Mouse (Mus musculus) intestine, embryonic 15.5 days (tissue): ENCODE results near the gene Ptrh2. TPM values are rescaled to one million over a fixed set of nuclear protein-coding genes. Genes with fewer than 3 reads are reported as not detected.

Experiments
- ATAC-seq: fragments of 200-750 bp; cut with Nextera tagmentation; 2 replicates; pipeline ENCODE4 v1.8.0; 2017; ENCODE audit warnings: moderate TSS enrichment, moderate library complexity
- H3K27ac ChIP-seq: fragments of 300-500 bp; sonication (generic); 2 replicates; pipeline ENCODE4 v1.5.1; 2015; ENCODE audit warnings: mild to moderate bottlenecking, inconsistent platforms
- H3K27me3 ChIP-seq: fragments of 300-500 bp; sonication (generic); replicated peaks from 2 replicates; pipeline ENCODE4 v1.6.1; 2015; ENCODE audit warnings: inconsistent platforms
- H3K36me3 ChIP-seq: fragments of 300-500 bp; sonication (generic); 2 replicates; pipeline ENCODE4 v1.6.1; 2015; ENCODE audit warnings: inconsistent platforms
- H3K4me1 ChIP-seq: fragments of 300-500 bp; sonication (generic); replicated peaks from 2 replicates; pipeline ENCODE4 v1.6.1; 2015; ENCODE audit warnings: inconsistent platforms
- H3K4me2 ChIP-seq: fragments of 300-500 bp; sonication (generic); replicated peaks from 2 replicates; pipeline ENCODE4 v1.6.1; 2015; ENCODE audit warnings: mild to moderate bottlenecking, inconsistent platforms
- H3K4me3 ChIP-seq: fragments of 300-500 bp; sonication (generic); replicated peaks from 2 replicates; pipeline ENCODE4 v1.5.1; 2015; ENCODE audit warnings: inconsistent platforms
- H3K9ac ChIP-seq: fragments of 300-500 bp; sonication (generic); 2 replicates; pipeline ENCODE4 v1.6.1; 2015; ENCODE audit warnings: inconsistent platforms
- H3K9me3 ChIP-seq: fragments of 300-500 bp; sonication (generic); 2 replicates; pipeline ENCODE4 v1.6.1; 2016; ENCODE audit warnings: inconsistent platforms
- WGBS: fragments of 180-500 bp; shearing (Covaris S2); methylation state at CpG from one replicate; pipeline ENCODE4 v1.1.7; 2015; 5-methylcytosine and 5-hydroxymethylcytosine counted together
- polyA plus RNA-seq: library from polyadenylated mRNA; unstranded; fragments of >200 nt; fragmentation: Nextera tagmentation; extraction: Ambion mirVana; gene quantifications from 2 replicates; pipeline ENCODE4 v1.2.1, GENCODE M21; 2015

The Ptrh2 gene
- polyA plus RNA-seq, 1 experiment from 2014 or later: 33.1 TPM

- no peak for ATAC-seq
- H3K4me1 ChIP-seq: no peaks in the 10 kb centered on the region
- no peak overlapping the region for H3K4me3 ChIP-seq
- H3K36me3 ChIP-seq: peaks cover 43% of the 10 kb centered on the region
- 95% methylated on average over 4 of the region's 4 CpGs for WGBS
- no peak overlapping the region for H3K9ac ChIP-seq
- no peaks in the 10 kb centered on the region for H3K9me3 ChIP-seq
- no peak overlapping the region for H3K4me2 ChIP-seq
- no peak overlapping the region for H3K27ac ChIP-seq
- no peaks in the 10 kb centered on the region for H3K27me3 ChIP-seq
Observed at GRCm38 (mm10) chr11:86701151-86701550, 17.4 kb downstream of the Ptrh2 start.

- H3K36me3 ChIP-seq: peaks cover 13% of the 10 kb centered on the region
- H3K9ac ChIP-seq: no peak overlapping the region
- no peak overlapping the region for H3K4me2 ChIP-seq
- H3K27me3 ChIP-seq: no peaks in the 10 kb centered on the region
- H3K4me1 ChIP-seq: no peaks in the 10 kb centered on the region
- no peak overlapping the region for H3K4me3 ChIP-seq
- no peak overlapping the region for H3K27ac ChIP-seq
- ATAC-seq: no peak
- H3K9me3 ChIP-seq: no peaks in the 10 kb centered on the region
Observed at GRCm38 (mm10) chr11:86714606-86715005, 30.8 kb downstream of the Ptrh2 start.

- H3K4me3 ChIP-seq: no peak overlapping the region
- no peak overlapping the region for H3K9ac ChIP-seq
- no peak for ATAC-seq
- no peak overlapping the region for H3K4me2 ChIP-seq
- H3K9me3 ChIP-seq: no peaks in the 10 kb centered on the region
- peaks cover 17% of the 10 kb centered on the region for H3K36me3 ChIP-seq
- no peak overlapping the region for H3K27ac ChIP-seq
- H3K27me3 ChIP-seq: no peaks in the 10 kb centered on the region
- H3K4me1 ChIP-seq: no peaks in the 10 kb centered on the region
- 86% methylated on average over 6 of the region's 6 CpGs for WGBS
Observed at GRCm38 (mm10) chr11:86717306-86718065, 33.7 kb downstream of the Ptrh2 start.

- no peak overlapping the region for H3K27ac ChIP-seq
- H3K4me1 ChIP-seq: no peaks in the 10 kb centered on the region
- no peak for ATAC-seq
- H3K36me3 ChIP-seq: peaks cover 15% of the 10 kb centered on the region
- H3K4me2 ChIP-seq: no peak overlapping the region
- no peaks in the 10 kb centered on the region for H3K27me3 ChIP-seq
- WGBS: 80% methylated on average over 3 of the region's 3 CpGs
- H3K9ac ChIP-seq: no peak overlapping the region
- no peak overlapping the region for H3K4me3 ChIP-seq
- H3K9me3 ChIP-seq: no peaks in the 10 kb centered on the region
Observed at GRCm38 (mm10) chr11:86718369-86718768, 34.6 kb downstream of the Ptrh2 start.

- Histone ChIP-seq H3K4me3 (no peak overlapping the region), H3K9me3 (no peaks in the 10 kb centered on the region), H3K27ac (no peak overlapping the region), H3K4me1 (no peaks in the 10 kb centered on the region), H3K27me3 (no peaks in the 10 kb centered on the region), H3K9ac (no peak overlapping the region), H3K36me3 (peaks cover 15% of the 10 kb centered on the region), H3K4me2 (no peak overlapping the region)
- 88% methylated on average over 8 of the region's 8 CpGs for WGBS
- ATAC-seq: no peak
Observed at GRCm38 (mm10) chr11:86719390-86719789, 35.6 kb downstream of the Ptrh2 start.

- H3K27ac ChIP-seq: no peak overlapping the region
- no peak for ATAC-seq
- H3K4me2 ChIP-seq: no peak overlapping the region
- WGBS: 90% methylated on average over 3 of the region's 3 CpGs
- no peaks in the 10 kb centered on the region for H3K4me1 ChIP-seq
- no peaks in the 10 kb centered on the region for H3K27me3 ChIP-seq
- peaks cover 21% of the 10 kb centered on the region for H3K36me3 ChIP-seq
- H3K4me3 ChIP-seq: no peak overlapping the region
- H3K9me3 ChIP-seq: no peaks in the 10 kb centered on the region
- H3K9ac ChIP-seq: no peak overlapping the region
Observed at GRCm38 (mm10) chr11:86724004-86724403, 40.2 kb downstream of the Ptrh2 start.

- no peaks in the 10 kb centered on the region for H3K9me3 ChIP-seq
- H3K27ac ChIP-seq: no peak overlapping the region
- H3K36me3 ChIP-seq: peaks cover 19% of the 10 kb centered on the region
- H3K4me2 ChIP-seq: no peak overlapping the region
- H3K9ac ChIP-seq: no peak overlapping the region
- H3K27me3 ChIP-seq: no peaks in the 10 kb centered on the region
- H3K4me1 ChIP-seq: no peaks in the 10 kb centered on the region
- no peak overlapping the region for H3K4me3 ChIP-seq
- 88% methylated on average over 7 of the region's 7 CpGs for whole genome bisulfite sequencing
- no peak for ATAC-seq
Observed at GRCm38 (mm10) chr11:86724982-86725381, 41.2 kb downstream of the Ptrh2 start.

GRCm38 (mm10) chr11:86725607-86726006 is 41.8 kb downstream of the Ptrh2 start:
- Histone ChIP-seq H3K4me2 (no peak overlapping the region), H3K4me3 (no peak overlapping the region), H3K27ac (no peak overlapping the region), H3K36me3 (peaks cover 14% of the 10 kb centered on the region), H3K4me1 (no peaks in the 10 kb centered on the region), H3K9ac (no peak overlapping the region), H3K27me3 (no peaks in the 10 kb centered on the region), H3K9me3 (no peaks in the 10 kb centered on the region)
- ATAC-seq: no peak

GRCm38 (mm10) chr11:86731443-86731842 is 47.7 kb downstream of the Ptrh2 start:
- Histone ChIP-seq H3K4me1 (0 out of 2 replicates have a peak, but pooled peaks cover 2% of the 10 kb centered on the region), H3K4me3 (no peak overlapping the region), H3K36me3 (peaks cover 12% of the 10 kb centered on the region), H3K4me2 (no peak overlapping the region), H3K9ac (no peak overlapping the region), H3K9me3 (no peaks in the 10 kb centered on the region), H3K27me3 (no peaks in the 10 kb centered on the region), H3K27ac (no peak overlapping the region)
- no peak for ATAC-seq
- WGBS: 95% methylated on average over 2 of the region's 2 CpGs

- no peaks in the 10 kb centered on the region for H3K27me3 ChIP-seq
- H3K4me3 ChIP-seq: no peak overlapping the region
- H3K9ac ChIP-seq: no peak overlapping the region
- no peak for ATAC-seq
- H3K36me3 ChIP-seq: peaks cover 9% of the 10 kb centered on the region; the same call in 1 of the 2 replicates
- H3K4me1 ChIP-seq: 0 out of 2 replicates have a peak, but pooled peaks cover 2% of the 10 kb centered on the region
- no peak overlapping the region for H3K27ac ChIP-seq
- no peaks in the 10 kb centered on the region for H3K9me3 ChIP-seq
- H3K4me2 ChIP-seq: no peak overlapping the region
- 76% methylated on average over 10 of the region's 10 CpGs for WGBS
Observed at GRCm38 (mm10) chr11:86734241-86734939, 50.6 kb downstream of the Ptrh2 start.

- Histone ChIP-seq H3K4me1 (0 out of 2 replicates have a peak, but pooled peaks cover 2% of the 10 kb centered on the region), H3K27ac (no peak overlapping the region), H3K27me3 (no peaks in the 10 kb centered on the region), H3K4me3 (no peak overlapping the region), H3K9ac (no peak overlapping the region), H3K9me3 (no peaks in the 10 kb centered on the region), H3K36me3 (peaks cover 9% of the 10 kb centered on the region; the same call in 1 of the 2 replicates), H3K4me2 (no peak overlapping the region)
- no peak for ATAC-seq
- WGBS: 90% methylated on average over 4 of the region's 4 CpGs
Observed at GRCm38 (mm10) chr11:86734993-86735392, 51.2 kb downstream of the Ptrh2 start.

GRCm38 (mm10) chr11:86737301-86738000 is 53.7 kb downstream of the Ptrh2 start:
- Histone ChIP-seq H3K4me3 (no peak overlapping the region), H3K36me3 (no peaks in the 10 kb centered on the region), H3K27ac (no peak overlapping the region), H3K9me3 (no peaks in the 10 kb centered on the region), H3K27me3 (no peaks in the 10 kb centered on the region), H3K9ac (no peak overlapping the region), H3K4me1 (0 out of 2 replicates have a peak, but pooled peaks cover 2% of the 10 kb centered on the region), H3K4me2 (no peak overlapping the region)
- peak; percentile 80 for ATAC-seq
- WGBS: 53% methylated on average over 8 of the region's 8 CpGs
